Mouse (Mus musculus) lung, postnatal 0 days (tissue): ENCODE measurements at regions not wholly inside any gene's neighbourhood (a gene's known extent, or its start where the extent isn't known, plus 50 kb on each side); places are given as distances from the start of the nearest gene placed in this dataset.

Source experiments
- CTCF ChIP-seq: IDR thresholded peaks from 2 replicates; pipeline ENCODE4 v1.5.1; 2016; ENCODE audit warnings: antibody characterized with exemption, mild to moderate bottlenecking
- EP300 ChIP-seq: IDR thresholded peaks from 2 replicates; pipeline ENCODE4 v1.6.1; 2016; ENCODE audit warnings: antibody characterized with exemption, mild to moderate bottlenecking, control low read depth

- TF ChIP-seq CTCF (no peak), EP300 (no peak)
Observed at GRCm38 (mm10) chr1:63910765-63911164, 141.7 kb upstream of the 4933402D24Rik start.
